Mouse (Mus musculus): Measurements from ENCODE around the gene Usp3. TPM values are rescaled to one million over a fixed set of nuclear protein-coding genes. Genes with fewer than 3 reads are reported as not detected.

The Usp3 gene
- polyA plus RNA-seq, 1 experiment from 2014 or later, result 57.1 TPM

GRCm38 (mm10) chr9:66600551-66600950 lies 7.6 kb upstream of the Usp3 start:
- no peak for ATAC-seq (ENCODE audit: borderline replicate concordance, extremely low read depth, low FRiP score, low TSS enrichment)
- Histone ChIP-seq H3K4me2 (no peak overlapping the region), H3K9me3 (no peaks in the 10 kb centered on the region), H3K9ac (no peak overlapping the region), H3K27ac (no peak overlapping the region), H3K27me3 (no peaks in the 10 kb centered on the region), H3K4me3 (no peak overlapping the region), H3K36me3 (no peaks in the 10 kb centered on the region), H3K4me1 (peaks cover 8% of the 10 kb centered on the region; the same call in 1 of the 2 replicates)
- 82% methylated on average over 2 of the region's 2 CpGs for WGBS

DNA sequence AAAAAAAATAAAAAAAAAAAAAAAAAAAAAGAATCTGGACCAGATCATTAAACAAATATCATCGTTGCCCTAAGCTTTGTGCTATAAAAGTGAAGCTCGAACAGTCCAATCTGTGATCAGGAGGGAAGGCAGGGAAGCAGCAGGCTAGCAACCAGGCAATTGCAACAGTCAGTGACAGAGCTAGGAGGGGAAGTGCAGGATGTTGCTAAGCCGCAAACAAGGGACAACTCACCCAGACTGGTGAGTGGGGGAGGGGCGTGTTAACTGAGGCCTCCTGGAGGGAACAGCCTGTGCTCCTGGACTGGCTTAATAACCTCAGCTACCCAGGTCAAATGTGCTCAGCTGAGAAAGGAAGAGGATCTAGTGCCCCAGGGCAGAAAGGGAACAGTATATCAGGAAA lies 6.6 kb upstream of the Usp3 start:
- 12% methylated on average over 4 of the region's 4 CpGs for WGBS
- Histone ChIP-seq H3K9ac (no peak overlapping the region), H3K4me1 (peaks cover 11% of the 10 kb centered on the region), H3K36me3 (no peaks in the 10 kb centered on the region), H3K9me3 (no peaks in the 10 kb centered on the region), H3K4me2 (no peak overlapping the region), H3K27ac (no peak overlapping the region), H3K4me3 (no peak overlapping the region), H3K27me3 (no peaks in the 10 kb centered on the region)
- no peak for ATAC-seq (ENCODE audit: borderline replicate concordance, extremely low read depth, low FRiP score, low TSS enrichment)

GRCm38 (mm10) chr9:66598636-66599035 lies 5.7 kb upstream of the Usp3 start:
- Histone ChIP-seq H3K4me3 (no peak overlapping the region), H3K4me2 (no peak overlapping the region), H3K27me3 (no peaks in the 10 kb centered on the region), H3K36me3 (no peaks in the 10 kb centered on the region), H3K4me1 (peaks cover 19% of the 10 kb centered on the region), H3K9ac (no peak overlapping the region), H3K9me3 (no peaks in the 10 kb centered on the region), H3K27ac (no peak overlapping the region)
- no peak for ATAC-seq (ENCODE audit: borderline replicate concordance, extremely low read depth, low FRiP score, low TSS enrichment)
- 66% methylated on average over 5 of the region's 5 CpGs for WGBS

DNA sequence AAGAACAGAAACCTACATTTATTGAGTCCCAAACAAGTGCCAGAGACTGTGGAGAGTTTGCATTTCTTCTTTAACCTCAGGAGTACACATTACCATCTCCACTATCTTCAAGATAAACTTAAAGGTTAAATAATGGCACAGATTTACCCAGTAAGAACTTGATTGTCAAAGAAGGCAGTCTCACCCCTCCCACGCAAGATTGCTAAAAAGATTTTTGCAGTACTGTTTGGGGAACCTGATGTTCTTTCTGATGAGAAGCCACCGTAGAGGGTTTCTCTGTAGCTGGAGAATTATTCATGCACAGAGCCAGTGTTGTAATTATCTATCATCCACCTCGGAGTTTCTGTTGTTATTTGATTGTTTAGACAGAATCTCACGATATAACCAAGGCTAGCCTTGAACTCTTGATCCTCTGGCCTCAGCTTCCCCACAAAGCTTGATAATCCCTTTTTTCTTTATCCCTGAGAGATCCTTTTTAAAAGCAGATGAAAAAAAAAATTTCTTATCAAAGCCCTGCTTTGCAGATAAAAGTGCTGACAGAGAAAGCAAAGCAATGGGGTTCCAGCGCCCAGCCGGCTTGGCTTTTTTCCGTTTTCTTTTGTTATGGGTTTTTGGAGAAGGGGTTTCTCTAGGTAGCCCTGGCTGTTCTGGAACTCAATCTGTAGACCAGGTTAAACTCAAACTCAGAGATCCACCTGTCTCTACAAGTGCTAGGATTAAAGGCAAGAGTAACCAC lies 4.7 kb upstream of the Usp3 start:
- H3K27me3 ChIP-seq, result no peaks in the 10 kb centered on the region
- H3K27ac ChIP-seq, result no peak overlapping the region
- H3K9ac ChIP-seq, result no peak overlapping the region
- no peak overlapping the region for H3K4me2 ChIP-seq
- H3K4me1 ChIP-seq, result peaks cover 21% of the 10 kb centered on the region
- no peaks in the 10 kb centered on the region for H3K36me3 ChIP-seq
- no peak overlapping the region for H3K4me3 ChIP-seq
- H3K9me3 ChIP-seq, result no peaks in the 10 kb centered on the region
- no peak for ATAC-seq (ENCODE audit: borderline replicate concordance, extremely low read depth, low FRiP score, low TSS enrichment)
- WGBS, result 34% methylated on average over 7 of the region's 7 CpGs

GRCm38 (mm10) chr9:66597076-66597475 lies 4.1 kb upstream of the Usp3 start:
- 27% methylated on average over 6 of the region's 6 CpGs for WGBS
- no peak overlapping the region for H3K27ac ChIP-seq

DNA sequence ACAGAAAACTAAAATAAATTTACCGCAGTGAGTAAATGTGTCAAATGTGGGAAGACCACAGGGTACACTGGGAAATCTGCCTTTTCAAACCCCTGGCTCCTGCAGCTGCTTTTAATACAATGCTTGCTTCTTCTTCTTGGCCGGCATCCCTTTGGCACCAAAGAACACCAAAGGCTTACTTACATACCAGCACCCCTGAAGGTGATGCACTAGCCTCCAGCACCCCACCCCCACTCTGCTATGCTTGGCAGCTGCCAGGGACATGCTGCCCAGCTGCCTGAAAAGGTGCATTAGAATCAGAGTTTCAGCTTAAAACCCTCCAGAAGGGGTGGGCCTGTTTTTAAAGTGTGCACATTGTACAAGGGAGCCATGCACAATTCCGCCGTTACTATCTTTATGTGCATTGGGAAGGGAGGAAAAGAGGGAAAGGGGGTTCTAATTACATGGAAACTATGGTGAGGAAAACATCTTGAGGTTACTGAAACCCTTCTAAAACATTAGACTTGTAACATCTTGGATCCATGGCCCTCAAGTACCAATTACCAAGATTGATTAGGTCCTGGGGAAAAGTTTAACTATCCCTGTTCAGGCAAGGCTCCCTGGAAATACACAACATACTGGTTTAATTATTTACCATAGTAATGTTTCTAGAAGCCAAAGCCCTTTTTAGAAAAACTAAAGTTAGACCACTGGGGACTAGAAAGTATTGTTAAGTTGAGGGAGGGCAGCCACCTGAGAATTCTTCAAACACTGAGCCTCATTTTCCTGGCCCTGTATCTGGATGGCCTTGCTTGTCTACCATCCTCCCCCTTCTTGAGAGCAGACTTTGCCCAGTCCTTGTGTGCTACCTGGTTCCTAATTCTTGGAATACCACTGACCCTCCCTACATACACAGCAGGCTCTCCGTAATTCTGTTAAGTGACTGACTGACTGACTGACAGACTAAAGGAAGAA lies 3.1 kb upstream of the Usp3 start:
- Histone ChIP-seq H3K36me3 (no peaks in the 10 kb centered on the region), H3K9me3 (no peaks in the 10 kb centered on the region), H3K4me3 (no peak overlapping the region), H3K27me3 (no peaks in the 10 kb centered on the region), H3K9ac (no peak overlapping the region), H3K4me2 (no peak overlapping the region), H3K27ac (no peak overlapping the region), H3K4me1 (peaks cover 26% of the 10 kb centered on the region)
- 55% methylated on average over 5 of the region's 5 CpGs for WGBS
- ATAC-seq (ENCODE audit: borderline replicate concordance, extremely low read depth, low FRiP score, low TSS enrichment), result no peak

More at GRCm38 (mm10) chr9:66597076-66597475, 4.1 kb upstream of the Usp3 start:
- no peak for ATAC-seq (ENCODE audit: borderline replicate concordance, extremely low read depth, low FRiP score, low TSS enrichment)
- Histone ChIP-seq H3K9ac (no peak overlapping the region), H3K4me3 (no peak overlapping the region), H3K4me2 (no peak overlapping the region), H3K9me3 (no peaks in the 10 kb centered on the region), H3K27me3 (no peaks in the 10 kb centered on the region), H3K36me3 (no peaks in the 10 kb centered on the region), H3K4me1 (peaks cover 21% of the 10 kb centered on the region)

- H3K4me1 ChIP-seq, result peaks cover 38% of the 10 kb centered on the region
- 39% methylated on average over 3 of the region's 3 CpGs for WGBS
- H3K27ac ChIP-seq, result peak overlapping the region; percentile 90
- no peaks in the 10 kb centered on the region for H3K36me3 ChIP-seq
- peak overlapping the region; percentile 80 for H3K4me2 ChIP-seq
- no peaks in the 10 kb centered on the region for H3K9me3 ChIP-seq
- H3K9ac ChIP-seq, result peak overlapping the region; percentile 41; the same call in 1 of the 2 replicates
- H3K4me3 ChIP-seq, result peak overlapping the region; percentile 80
- ATAC-seq (ENCODE audit: borderline replicate concordance, extremely low read depth, low FRiP score, low TSS enrichment), result no peak
- no peaks in the 10 kb centered on the region for H3K27me3 ChIP-seq
Measured at GRCm38 (mm10) chr9:66594061-66594460, 1.1 kb upstream of the Usp3 start.

DNA sequence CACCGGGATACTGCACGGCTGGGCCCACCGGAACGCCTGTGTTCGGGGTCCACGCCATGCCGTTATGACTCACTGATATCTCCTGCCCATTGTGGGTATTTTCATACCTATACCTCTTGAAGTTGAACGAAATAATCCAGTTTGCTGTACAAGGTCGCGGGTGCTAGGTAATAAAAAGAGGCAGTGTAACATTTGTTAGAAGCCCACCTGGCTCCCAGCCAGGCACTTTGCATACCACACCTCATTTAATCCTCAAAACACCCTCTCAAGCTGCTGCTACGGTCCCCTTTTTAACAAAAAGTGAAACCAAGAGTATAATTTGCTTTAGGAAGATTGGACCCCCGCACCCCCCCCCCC lies 649 bp upstream of the Usp3 start:
- Histone ChIP-seq H3K4me3 (peak overlapping the region; percentile 80), H3K36me3 (no peaks in the 10 kb centered on the region), H3K27me3 (no peaks in the 10 kb centered on the region), H3K9me3 (no peaks in the 10 kb centered on the region), H3K4me2 (peak overlapping the region; percentile 80), H3K4me1 (peaks cover 41% of the 10 kb centered on the region), H3K9ac (peak overlapping the region; percentile 41), H3K27ac (peak overlapping the region; percentile 90)
- ATAC-seq (ENCODE audit: borderline replicate concordance, extremely low read depth, low FRiP score, low TSS enrichment), result no peak
- WGBS, result 1% methylated on average over 12 of the region's 12 CpGs

DNA sequence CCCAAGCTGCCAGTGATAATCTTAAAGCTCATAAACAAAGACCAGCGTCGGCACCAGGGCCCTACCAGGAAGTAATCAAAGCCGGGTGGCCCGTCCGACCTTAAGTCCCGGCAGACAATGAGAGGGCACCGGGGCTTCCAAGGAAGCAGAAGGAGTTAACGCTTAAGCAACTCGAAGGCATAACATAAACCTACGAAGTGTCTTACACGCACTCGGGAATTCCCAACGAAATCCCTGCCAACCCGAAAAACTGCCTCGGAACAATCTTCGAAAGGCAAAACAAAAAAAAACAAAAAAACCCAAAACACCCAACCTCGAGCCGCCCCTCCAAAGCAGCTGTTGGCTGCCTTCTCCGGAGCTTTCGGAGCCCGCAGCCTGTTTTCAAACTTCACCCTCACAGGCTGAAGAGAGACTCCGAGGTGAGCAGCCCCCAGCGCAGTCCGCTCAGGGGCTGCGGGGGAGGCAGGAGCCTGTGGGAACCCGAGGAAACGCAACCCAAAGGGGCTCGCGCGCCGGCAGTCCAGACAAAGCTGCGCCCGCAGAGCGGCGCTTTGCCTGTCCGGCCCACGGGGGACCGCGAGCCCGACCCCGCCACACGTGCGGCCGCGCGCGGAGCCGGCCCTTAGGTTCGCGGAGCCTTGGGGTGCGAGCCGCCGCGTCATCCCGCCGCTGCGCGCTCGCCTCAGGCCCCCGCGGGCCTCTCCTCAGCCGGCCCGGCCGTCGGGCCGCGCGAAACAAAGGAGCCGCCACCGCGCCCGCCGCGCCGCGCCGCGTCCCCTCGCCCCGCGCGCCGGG lies 894 bp downstream of the Usp3 start:
- H3K4me2 ChIP-seq, result peak overlapping the region; percentile 58
- no peaks in the 10 kb centered on the region for H3K27me3 ChIP-seq
- H3K36me3 ChIP-seq, result no peaks in the 10 kb centered on the region
- H3K9ac ChIP-seq, result peak overlapping the region; percentile 89
- H3K27ac ChIP-seq, result peak overlapping the region; percentile 93
- peak overlapping the region; percentile 80 for H3K4me3 ChIP-seq
- under 1% methylated on average over 72 of the region's 83 CpGs for WGBS
- peak; percentile 55; the same call in 1 of the 2 replicates for ATAC-seq (ENCODE audit: borderline replicate concordance, extremely low read depth, low FRiP score, low TSS enrichment)
- H3K9me3 ChIP-seq, result no peaks in the 10 kb centered on the region
- peaks cover 50% of the 10 kb centered on the region for H3K4me1 ChIP-seq

GRCm38 (mm10) chr9:66590051-66590450 lies 2.9 kb downstream of the Usp3 start:
- no peak overlapping the region for H3K27ac ChIP-seq
- H3K36me3 ChIP-seq, result no peaks in the 10 kb centered on the region
- 37% methylated on average over 2 of the region's 2 CpGs for WGBS
- no peak for ATAC-seq (ENCODE audit: borderline replicate concordance, extremely low read depth, low FRiP score, low TSS enrichment)
- peaks cover 47% of the 10 kb centered on the region for H3K4me1 ChIP-seq
- no peaks in the 10 kb centered on the region for H3K27me3 ChIP-seq
- no peaks in the 10 kb centered on the region for H3K9me3 ChIP-seq
- no peak overlapping the region for H3K9ac ChIP-seq
- H3K4me3 ChIP-seq, result no peak overlapping the region
- H3K4me2 ChIP-seq, result no peak overlapping the region

DNA sequence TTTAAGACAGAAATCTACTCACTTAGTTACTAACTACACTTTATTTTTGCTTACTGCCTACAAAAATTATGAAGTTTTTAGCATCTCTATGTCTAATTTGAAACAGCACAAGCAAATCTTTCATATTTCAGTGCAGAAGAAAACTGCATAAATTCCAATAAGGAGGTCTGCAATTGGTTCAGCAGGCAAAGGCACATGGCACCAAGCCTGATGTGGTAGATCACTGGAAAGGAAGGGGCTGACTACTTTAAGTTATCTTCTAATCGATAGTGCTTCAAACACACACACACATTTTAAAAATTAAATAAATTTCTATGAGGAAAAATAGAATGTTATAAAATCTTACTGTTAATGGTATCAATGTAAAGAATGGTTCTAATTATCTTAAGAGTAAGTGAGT lies 5.9 kb downstream of the Usp3 start:
- H3K9me3 ChIP-seq, result no peaks in the 10 kb centered on the region
- H3K27ac ChIP-seq, result no peak overlapping the region
- no peak for ATAC-seq (ENCODE audit: borderline replicate concordance, extremely low read depth, low FRiP score, low TSS enrichment)
- no peaks in the 10 kb centered on the region for H3K36me3 ChIP-seq
- H3K27me3 ChIP-seq, result no peaks in the 10 kb centered on the region
- H3K4me3 ChIP-seq, result no peak overlapping the region
- 82% methylated on average over 1 of the region's 1 CpGs for WGBS
- H3K4me2 ChIP-seq, result no peak overlapping the region
- H3K4me1 ChIP-seq, result peaks cover 33% of the 10 kb centered on the region
- no peak overlapping the region for H3K9ac ChIP-seq
